Mouse (Mus musculus) activated CD4-positive, CD25-positive, alpha-beta regulatory T cell, adult 4 months (primary cell): Measurements from ENCODE around the gene Stk11. TPM values are rescaled to one million over a fixed set of nuclear protein-coding genes. Genes with fewer than 3 reads are reported as not detected.

Experiments
- ATAC-seq: one replicate; pipeline ENCODE4 v1.8.0; 2017
- polyA plus RNA-seq, 2 experiments: library from polyadenylated mRNA; unstranded; fragments of 100-300 nt; shearing (Covaris generic); gene quantifications; one replicate each; pipeline ENCODE4 v1.2.1; 2017

Gene Stk11
- 10 to 100 TPM; 22.1 to 25.4 TPM for polyA plus RNA-seq

- ATAC-seq: peak; percentile 99
Observed at GRCm38 (mm10) chr10:80115290-80115943, at the start of gene Stk11. TSS of gene Stk11 (plus strand) at chr10:80115803.

- ATAC-seq: no peak
Observed at GRCm38 (mm10) chr10:80069251-80069650, 46.4 kb upstream of the Stk11 start.

- no peak for ATAC-seq
Observed at GRCm38 (mm10) chr10:80069948-80070450, 45.6 kb upstream of the Stk11 start.

GRCm38 (mm10) chr10:80070837-80071515 is 44.6 kb upstream of the Stk11 start:
- ATAC-seq: no peak

GRCm38 (mm10) chr10:80071516-80071900 is 44.1 kb upstream of the Stk11 start:
- ATAC-seq: no peak

GRCm38 (mm10) chr10:80072623-80073489 is 42.7 kb upstream of the Stk11 start:
- ATAC-seq: no peak

GRCm38 (mm10) chr10:80074813-80075601 is 40.6 kb upstream of the Stk11 start:
- peak; percentile 97 for ATAC-seq

- ATAC-seq: no peak
Observed at GRCm38 (mm10) chr10:80075924-80076323, 39.7 kb upstream of the Stk11 start.

- no peak for ATAC-seq
Observed at GRCm38 (mm10) chr10:80076386-80076785, 39.2 kb upstream of the Stk11 start.

GRCm38 (mm10) chr10:80077312-80077711 is 38.3 kb upstream of the Stk11 start:
- no peak for ATAC-seq

- no peak for ATAC-seq
Observed at GRCm38 (mm10) chr10:80078366-80078765, 37.2 kb upstream of the Stk11 start.

- no peak for ATAC-seq
Observed at GRCm38 (mm10) chr10:80080396-80081070, 35.1 kb upstream of the Stk11 start.

GRCm38 (mm10) chr10:80081075-80081474 is 34.5 kb upstream of the Stk11 start:
- ATAC-seq: no peak

GRCm38 (mm10) chr10:80084817-80085487 is 30.7 kb upstream of the Stk11 start:
- ATAC-seq: no peak

- ATAC-seq: no peak
Observed at GRCm38 (mm10) chr10:80086847-80087246, 28.8 kb upstream of the Stk11 start.

GRCm38 (mm10) chr10:80087483-80087882 is 28.1 kb upstream of the Stk11 start:
- ATAC-seq: no peak

- no peak for ATAC-seq
Observed at GRCm38 (mm10) chr10:80089146-80089545, 26.5 kb upstream of the Stk11 start.

GRCm38 (mm10) chr10:80091527-80091926 is 24.1 kb upstream of the Stk11 start:
- ATAC-seq: no peak

- no peak for ATAC-seq
Observed at GRCm38 (mm10) chr10:80092690-80093089, 22.9 kb upstream of the Stk11 start.

- no peak for ATAC-seq
Observed at GRCm38 (mm10) chr10:80094085-80094484, 21.5 kb upstream of the Stk11 start.

GRCm38 (mm10) chr10:80094684-80095083 is 20.9 kb upstream of the Stk11 start:
- ATAC-seq: no peak
